Mouse (Mus musculus): ENCODE measurements around the gene Slit3.

Gene Slit3

DNA sequence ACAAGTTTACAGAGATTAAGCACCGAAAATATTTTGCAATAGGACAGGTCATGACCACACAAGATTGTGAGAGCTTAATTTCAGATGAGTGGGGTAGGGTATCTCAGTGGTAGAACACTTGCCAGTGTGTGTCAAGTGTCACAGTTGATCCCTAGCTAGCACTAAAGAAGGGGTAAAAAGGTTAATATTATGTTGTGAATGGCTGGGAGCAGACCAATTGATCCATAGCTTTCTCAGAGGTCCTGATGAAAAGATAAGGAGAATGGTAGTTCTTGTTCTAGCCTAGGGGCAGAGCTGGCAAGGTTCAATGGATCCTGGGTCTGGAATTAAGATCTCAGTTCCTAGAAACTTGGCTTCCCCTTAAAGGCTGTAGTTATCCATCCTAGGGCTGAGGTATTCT lies 597.9 kb downstream of the Slit3 start:
- no peak for DNase-seq

DNA sequence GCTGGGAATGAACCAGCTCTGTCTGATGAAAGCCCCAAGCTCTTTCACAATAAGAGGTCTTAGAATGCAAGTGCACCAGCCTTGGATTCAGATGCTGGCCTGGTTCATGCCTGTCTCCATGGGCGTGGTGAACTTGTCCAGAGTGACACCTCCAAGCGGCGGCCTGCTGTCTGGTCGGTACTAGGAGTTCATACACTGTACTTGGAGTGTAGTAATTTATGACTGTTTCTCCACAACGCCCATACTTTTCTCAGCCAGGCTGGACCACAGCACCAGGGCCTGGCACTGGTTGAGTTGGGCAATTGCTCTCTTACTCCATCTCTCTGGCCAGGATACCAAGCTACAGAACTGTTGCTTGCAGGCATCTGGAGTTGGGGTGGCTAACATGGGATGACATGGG lies 602.9 kb downstream of the Slit3 start:
- DNase-seq: no peak

DNA sequence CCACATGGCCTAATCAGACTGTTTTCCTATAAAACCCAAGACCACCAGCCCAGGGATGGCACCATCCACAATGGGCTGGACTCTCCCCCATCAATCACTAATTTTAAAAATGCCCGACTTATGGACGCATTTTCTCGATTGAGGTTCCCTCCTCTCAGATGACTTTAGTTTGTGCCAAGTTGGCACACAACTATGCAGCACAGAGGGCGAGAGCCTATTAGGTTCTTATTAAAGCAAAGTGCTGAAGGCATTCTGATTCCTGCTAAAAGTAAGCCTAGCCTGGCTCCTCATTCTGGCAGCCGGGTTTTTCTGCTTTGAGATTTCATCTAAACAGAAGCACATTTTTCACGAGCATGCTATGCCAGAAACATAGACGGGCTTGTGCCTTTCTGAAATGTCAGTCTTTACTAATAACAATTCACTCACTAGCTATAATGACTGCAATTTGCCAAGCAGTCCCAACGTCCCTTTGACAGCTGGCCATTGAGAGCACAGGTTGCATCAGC lies 605.4 kb downstream of the Slit3 start:
- DNase-seq: no peak

DNA sequence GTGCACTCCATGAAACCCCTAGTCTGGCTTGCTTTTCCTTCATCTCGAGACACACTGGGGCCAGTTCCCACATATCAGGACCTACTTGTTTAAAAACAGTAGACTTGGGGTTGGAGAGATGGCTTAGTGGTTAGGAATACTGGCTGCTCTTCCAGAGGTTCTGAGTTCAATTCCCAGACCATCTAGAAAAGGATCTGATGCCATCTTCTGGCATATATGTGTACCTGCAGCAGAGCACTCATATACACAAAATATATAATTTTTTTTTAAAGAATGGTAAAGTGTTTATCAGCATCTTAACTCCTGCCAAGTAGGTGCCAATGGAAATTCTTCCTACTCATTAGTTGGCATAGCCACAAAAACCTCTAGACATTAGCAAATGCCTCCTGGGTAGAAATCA lies 607.2 kb downstream of the Slit3 start:
- DNase-seq: no peak

DNA sequence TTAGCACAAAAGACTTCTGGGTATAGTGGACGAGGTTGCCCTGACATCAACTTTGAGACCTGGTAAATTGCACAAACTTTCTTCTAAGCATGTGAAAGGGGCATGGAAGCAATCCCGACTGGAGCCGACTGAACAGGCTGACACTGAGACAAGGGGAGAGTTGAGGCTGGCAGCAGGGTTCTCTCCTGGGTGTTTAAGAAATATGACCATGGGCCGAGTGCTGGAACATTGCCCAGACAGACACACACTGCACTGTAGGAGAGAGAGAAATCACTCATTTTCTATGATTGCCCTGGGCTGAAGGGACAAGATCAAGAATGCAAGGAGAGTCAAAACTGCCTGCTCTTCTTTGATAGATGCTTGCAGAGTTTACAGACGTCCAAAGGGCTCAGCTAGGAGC lies 608.2 kb downstream of the Slit3 start:
- DNase-seq: peak; percentile 23 to 51

DNA sequence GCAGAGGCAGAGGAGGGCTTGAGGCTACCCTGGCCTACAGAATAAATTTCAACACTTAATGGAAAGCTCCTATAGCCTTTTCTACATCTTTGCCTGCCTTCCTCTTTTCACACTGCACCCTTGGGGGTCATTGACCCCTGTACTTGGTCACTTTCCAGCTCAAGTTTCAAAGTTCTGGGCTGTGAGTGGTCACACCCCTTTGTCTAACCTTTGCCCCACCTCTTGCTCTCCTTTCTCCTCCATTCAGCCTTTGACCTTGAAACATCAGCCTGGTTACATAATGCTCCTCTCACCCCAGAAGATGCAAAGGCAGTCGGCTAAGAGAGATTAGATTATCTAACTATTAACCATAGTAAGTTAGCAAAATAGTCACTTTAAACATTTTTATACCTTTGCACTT lies 611.3 kb downstream of the Slit3 start:
- no peak for DNase-seq

DNA sequence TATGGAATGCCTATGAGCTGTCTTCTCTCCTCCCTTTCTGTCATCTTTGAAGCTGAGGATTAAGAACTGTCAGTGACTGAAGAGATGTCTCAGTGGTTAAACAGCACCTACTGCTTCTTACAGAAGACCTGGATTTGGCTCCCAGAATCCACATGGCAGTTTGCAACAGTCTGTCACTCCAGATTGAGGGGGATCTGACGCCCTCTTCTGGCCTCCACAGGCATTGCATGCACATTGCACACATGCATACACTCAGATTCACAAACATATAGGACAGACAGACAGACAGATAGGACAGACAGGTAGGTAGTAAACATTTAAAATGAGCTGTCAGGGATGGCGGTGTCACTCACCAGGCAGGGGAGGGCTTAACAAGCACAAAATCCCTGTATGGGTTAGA lies 615.8 kb downstream of the Slit3 start:
- DNase-seq: no peak

DNA sequence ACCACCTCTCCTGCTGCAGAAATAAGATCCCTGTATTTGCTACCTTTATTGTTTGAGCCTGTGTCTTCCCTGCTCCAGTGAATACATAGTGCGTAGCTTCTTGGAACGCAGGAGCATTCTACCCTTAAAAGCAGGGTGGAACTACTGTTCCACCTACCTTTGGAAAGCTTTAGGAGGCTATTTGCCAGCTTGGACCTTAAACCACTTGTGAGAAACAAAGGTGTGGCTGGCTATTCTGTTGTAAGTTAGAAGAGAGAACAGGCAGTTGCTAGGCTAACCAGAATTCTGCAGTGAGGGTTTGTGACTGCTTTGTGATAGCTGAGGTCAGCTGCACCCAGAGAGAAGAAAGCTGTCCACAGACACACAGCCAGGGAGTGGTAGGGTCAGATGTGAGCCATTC lies 616.2 kb downstream of the Slit3 start:
- no peak for DNase-seq

DNA sequence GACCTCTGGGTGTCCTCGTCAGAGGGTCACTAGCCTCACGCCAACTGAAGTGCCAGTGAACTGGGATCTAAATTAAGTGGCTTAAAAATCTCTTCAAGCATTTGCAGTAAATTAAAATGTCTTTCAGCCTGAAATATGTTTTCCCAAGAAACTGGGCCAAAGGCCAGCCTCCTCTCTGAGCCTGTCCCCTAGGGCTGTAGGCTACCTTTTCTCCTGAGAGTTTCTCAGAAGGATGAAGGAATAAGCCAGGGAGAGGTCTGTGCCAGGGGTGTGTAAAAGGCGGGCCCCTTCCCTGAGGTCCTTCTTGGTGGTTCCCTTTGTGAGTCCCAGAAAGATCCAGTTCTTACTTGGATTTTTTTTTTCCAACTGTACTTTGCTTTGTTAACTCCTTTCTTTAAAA lies 617.1 kb downstream of the Slit3 start:
- DNase-seq: no peak

DNA sequence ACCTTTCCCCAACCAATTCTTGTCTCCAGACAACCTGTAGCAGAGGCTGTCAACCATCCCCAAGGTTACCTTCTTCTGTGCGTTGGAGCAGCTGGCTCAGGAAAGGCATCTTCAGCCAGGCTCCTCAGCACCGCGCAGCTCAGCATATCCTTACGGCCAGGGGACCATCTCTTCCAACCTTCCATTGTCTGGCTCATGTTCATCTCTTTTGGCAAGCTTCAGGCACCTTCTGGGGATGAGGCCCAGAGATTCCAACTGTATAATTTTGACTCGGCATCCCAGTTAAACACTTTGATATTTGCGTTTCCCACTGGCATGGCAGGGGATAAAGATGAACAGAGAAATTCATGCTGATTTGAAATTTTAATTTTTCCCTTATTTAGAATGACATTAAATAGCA lies 622.6 kb downstream of the Slit3 start:
- DNase-seq: peak; percentile 82

DNA sequence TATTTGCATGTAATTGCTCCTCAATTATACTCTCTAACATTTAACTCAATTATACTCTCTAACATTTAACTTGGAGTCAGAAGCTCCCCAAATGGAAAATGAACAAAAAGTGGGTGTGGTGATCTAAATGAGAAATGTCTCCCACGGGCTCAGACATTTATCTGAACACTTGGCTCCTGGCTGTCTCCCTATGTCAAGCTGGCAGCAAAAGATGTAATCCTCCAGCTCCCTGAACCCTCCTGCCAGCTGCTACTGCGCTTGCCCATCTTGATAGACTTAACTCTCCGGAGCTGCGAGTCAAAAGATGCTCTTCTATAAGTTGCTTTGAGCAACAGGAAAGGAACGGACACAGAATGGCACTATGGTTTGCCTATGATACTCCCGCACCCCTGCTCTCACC lies 623.5 kb downstream of the Slit3 start:
- DNase-seq: peak; percentile 65 to 77

DNA sequence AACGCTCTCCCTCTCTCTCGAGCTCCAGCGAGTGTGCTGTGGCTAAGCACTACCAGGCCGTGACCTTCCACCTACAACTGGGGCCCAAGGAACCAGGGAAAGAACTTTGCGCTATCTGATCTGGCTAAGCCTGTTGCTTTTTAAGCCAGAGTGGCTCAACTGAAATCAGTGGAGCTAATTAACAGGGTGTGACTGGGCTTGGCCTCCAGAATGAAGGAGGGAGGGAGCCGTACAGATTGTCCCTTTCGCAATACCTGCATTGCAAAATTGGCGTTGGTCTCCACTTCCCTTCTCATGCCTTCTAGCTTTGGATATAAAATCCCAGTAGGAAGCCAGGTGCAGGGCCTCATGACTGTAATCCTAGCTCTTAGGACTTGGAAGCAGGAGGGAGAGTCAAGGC lies 629.6 kb downstream of the Slit3 start:
- no peak for DNase-seq

DNA sequence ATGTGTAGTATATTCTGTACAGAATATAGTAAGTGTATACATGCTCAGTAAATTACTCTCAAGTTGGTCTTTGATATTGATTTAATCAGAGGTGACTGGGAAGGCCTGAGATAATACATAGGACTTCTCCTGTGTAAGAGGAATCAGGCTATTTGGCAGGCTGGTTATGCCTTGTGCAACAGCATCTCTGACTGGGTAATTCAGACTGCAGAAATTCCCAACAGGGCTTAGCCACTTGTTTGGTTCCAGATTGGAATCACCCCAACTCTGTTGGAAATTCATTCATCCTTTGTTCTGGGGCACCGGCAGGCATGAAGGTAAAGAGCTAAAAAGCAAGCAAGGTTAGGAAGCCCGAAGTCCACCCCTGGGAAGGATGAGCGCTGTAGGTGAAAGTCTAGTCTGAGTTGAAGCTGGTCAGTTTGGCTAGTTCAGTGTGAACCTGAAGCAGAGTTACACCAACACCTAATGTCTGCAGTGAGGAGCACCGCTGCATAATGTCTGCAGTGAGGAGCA lies 633.9 kb downstream of the Slit3 start:
- DNase-seq: no peak

DNA sequence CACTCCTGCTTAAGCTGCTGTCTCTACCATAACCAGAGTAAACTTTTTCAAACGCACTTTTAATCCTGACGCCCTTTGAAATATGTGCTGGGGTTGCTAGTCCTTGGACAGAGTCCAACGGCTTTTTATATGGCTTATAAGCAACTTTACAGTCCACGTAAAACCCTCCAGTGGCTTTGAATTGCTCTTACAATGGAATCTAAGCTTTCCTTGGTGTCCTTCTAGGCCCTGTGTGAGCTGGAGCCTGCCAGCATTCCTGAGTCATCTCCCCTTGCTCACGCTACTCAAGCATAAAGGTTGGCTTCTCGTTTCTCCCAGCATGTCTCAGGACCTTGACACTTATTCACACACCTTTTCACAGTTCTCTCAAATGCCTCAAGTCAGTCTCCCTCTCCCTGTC lies 634.5 kb downstream of the Slit3 start:
- DNase-seq: no peak

DNA sequence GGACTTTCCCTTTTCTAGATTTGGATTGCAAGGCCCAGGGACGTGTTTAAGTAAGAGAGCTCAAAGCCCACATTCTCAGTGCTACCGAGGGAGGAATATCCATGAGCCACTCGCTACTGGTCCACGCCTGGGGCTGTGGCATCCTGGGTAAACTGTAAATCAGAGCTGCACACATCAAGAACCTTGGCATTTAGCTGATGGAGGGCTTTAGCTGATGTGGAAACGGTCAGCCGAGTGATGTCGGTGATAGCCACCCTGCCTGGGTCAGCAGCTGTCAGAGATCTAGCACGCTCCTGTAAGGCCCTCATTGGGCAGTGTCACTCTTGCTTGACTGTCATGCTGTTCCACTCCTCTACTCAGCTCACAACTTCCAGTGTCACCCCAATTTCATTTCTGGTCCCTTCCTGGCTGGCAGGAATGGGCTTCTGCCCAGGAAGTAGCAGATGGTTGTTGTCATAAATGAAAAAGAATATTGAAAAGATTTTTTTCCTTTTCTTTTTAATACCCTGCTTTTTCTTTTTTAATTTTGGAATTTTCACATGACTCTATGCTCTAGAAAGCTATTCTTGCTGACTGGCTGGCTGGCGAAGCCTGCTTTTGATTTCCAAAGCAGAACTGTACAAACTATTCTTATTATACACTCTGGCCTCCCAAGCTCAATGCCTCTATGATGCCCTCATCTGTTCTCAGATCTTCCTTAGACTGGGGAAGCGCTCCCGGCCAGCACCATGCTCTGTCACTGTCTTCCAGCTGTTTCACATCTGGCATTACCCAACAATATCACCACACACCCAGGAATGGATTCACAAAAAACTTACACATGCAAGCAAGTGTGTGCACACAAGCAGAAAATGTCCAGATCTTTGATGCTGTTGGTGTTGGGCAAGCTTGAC lies 635.6 kb downstream of the Slit3 start:
- DNase-seq: no peak
